ENCODE assay signal across 23 mouse cellular contexts in genomic region chr2:37351671-37352070, GRCm38 (mm10). TPM values are rescaled to one million over a fixed set of nuclear protein-coding genes. Genes with fewer than 3 reads are reported as not detected.
DNase-seq lines count a peak whose midpoint lies in the region; ATAC-seq and TF ChIP-seq lines count a peak whose summit lies in the region.
"Had no signal": no experiment of that assay in that cellular context is flagged by ENCODE, and none has a peak within 500 bp of the region (broad histone marks: within the 10 kb centered on the region; RNA-seq: fewer than 3 reads in every experiment).

No protein-coding gene starts in this region.

- H3K36me3 ChIP-seq in embryonic facial prominence, embryonic 14.5 days (ENCODE audit: control insufficient read depth, insufficient read depth, low read length) = peaks cover 69% of the 10 kb centered on the region
- H3K36me3 ChIP-seq in embryonic facial prominence, embryonic 10.5 days (replicated peaks) = peaks cover 80% of the 10 kb centered on the region

- 87% methylated on average over 7 of the region's 7 CpGs for WGBS in embryonic facial prominence, embryonic 14.5 days
- WGBS in embryonic facial prominence, embryonic 10.5 days = 92% methylated on average over 7 of the region's 7 CpGs

- no peak for TF ChIP-seq CTCF in layer of hippocampus, adult 2 months (conservative IDR thresholded peaks at IDR 0.05)

- peak; percentile 17 for DNase-seq in embryonic facial prominence, embryonic 14.5 days (ENCODE audit: low spot score)
- no peak for DNase-seq in embryonic facial prominence, embryonic 10.5 days (ENCODE audit: low spot score)
- DNase-seq in layer of hippocampus, adult 2 months (ENCODE audit: low spot score in 2 of 2) = peak; percentile 38 to 48
- no peak for DNase-seq in layer of hippocampus, postnatal 25 days (ENCODE audit: extremely low spot score in 1 of 2, low spot score in 1 of 2)
- DNase-seq in kidney, postnatal 36 days = peak; percentile 16 to 53
- peak; percentile 26 to 36 for DNase-seq in right cerebral cortex, postnatal 36 days (ENCODE audit: low spot score in 2 of 2)
- no peak for DNase-seq in lung, postnatal 10 days
- no peak for DNase-seq in lung, postnatal 36 days
- DNase-seq: cerebellum, postnatal 14 days; heart, postnatal 4 days; thymus, postnatal 36 days had no signal

- H3K27ac ChIP-seq in embryonic facial prominence, embryonic 14.5 days (replicated peaks; ENCODE audit: low read depth, low read length) = no peak overlapping the region
- H3K27ac ChIP-seq in embryonic facial prominence, embryonic 10.5 days (replicated peaks) = no peak overlapping the region
- H3K27ac ChIP-seq in layer of hippocampus, adult 2 months = no peak overlapping the region
- H3K27ac ChIP-seq: forebrain, embryonic 12.5 days; stomach, embryonic 15.5 days had no signal

- no peak overlapping the region for H3K4me2 ChIP-seq in embryonic facial prominence, embryonic 14.5 days (ENCODE audit: low read depth, low read length)
- H3K4me2 ChIP-seq: forebrain, embryonic 12.5 days; heart, embryonic 12.5 days; liver, embryonic 11.5 days; midbrain, embryonic 11.5 days; stomach, embryonic 15.5 days had no signal

- no peak overlapping the region for H3K4me3 ChIP-seq in embryonic facial prominence, embryonic 14.5 days (ENCODE audit: low read depth, low read length)
- H3K4me3 ChIP-seq in embryonic facial prominence, embryonic 10.5 days = no peak overlapping the region
- no peak overlapping the region for H3K4me3 ChIP-seq in layer of hippocampus, adult 2 months
- H3K4me3 ChIP-seq: forebrain, embryonic 12.5 days; heart, embryonic 12.5 days; stomach, embryonic 15.5 days had no signal

- no peak overlapping the region for H3K9ac ChIP-seq in embryonic facial prominence, embryonic 14.5 days (ENCODE audit: low read depth, low read length)
- H3K9ac ChIP-seq: forebrain, embryonic 12.5 days; heart, embryonic 12.5 days; stomach, embryonic 15.5 days had no signal

- ATAC-seq in embryonic facial prominence, embryonic 14.5 days (ENCODE audit: low read depth) = no peak
- ATAC-seq: inflammation-experienced regulatory T-cells, adult 6 months had no signal

- no peaks in the 10 kb centered on the region for H3K9me3 ChIP-seq in embryonic facial prominence, embryonic 14.5 days (ENCODE audit: control insufficient read depth, low read length)
- H3K9me3 ChIP-seq in embryonic facial prominence, embryonic 10.5 days = no peaks in the 10 kb centered on the region
- H3K9me3 ChIP-seq: forebrain, embryonic 12.5 days; stomach, embryonic 15.5 days had no signal

- H3K4me1 ChIP-seq in embryonic facial prominence, embryonic 14.5 days (ENCODE audit: control insufficient read depth, insufficient read depth, low read length) = no peaks in the 10 kb centered on the region
- H3K4me1 ChIP-seq in embryonic facial prominence, embryonic 10.5 days = no peaks in the 10 kb centered on the region
- H3K4me1 ChIP-seq: forebrain, embryonic 12.5 days; stomach, embryonic 15.5 days had no signal

- no peaks in the 10 kb centered on the region for H3K27me3 ChIP-seq in embryonic facial prominence, embryonic 14.5 days (replicated peaks; ENCODE audit: control insufficient read depth, insufficient read depth, low read length)
- H3K27me3 ChIP-seq in embryonic facial prominence, embryonic 10.5 days (replicated peaks; ENCODE audit: low read depth, poor library complexity, severe bottlenecking) = no peaks in the 10 kb centered on the region
- H3K27me3 ChIP-seq: forebrain, embryonic 12.5 days; heart, embryonic 12.5 days; stomach, embryonic 15.5 days had no signal

RNA-seq across cellular contexts. Expression of gene Pdcl, which starts 7.5 kb away (rescaled TPM):
- 41.2 and 47.0 TPM in 2 replicates for polyA plus RNA-seq in embryonic facial prominence, embryonic 14.5 days (2014; fragmentation: Nextera tagmentation; extraction: Ambion mirVana)
- polyA plus RNA-seq in embryonic facial prominence, embryonic 10.5 days (2016; fragmentation: Nextera tagmentation; extraction: Ambion mirVana) = 51.3 and 51.6 TPM in 2 replicates
- total RNA-seq in layer of hippocampus, adult 2 months (2021) = 10 to 100 TPM; 26.1 to 31.3 TPM
- 10 to 100 TPM; 27.0 to 28.4 TPM for total RNA-seq in layer of hippocampus, postnatal 25 days (2021)

RNA-seq across cellular contexts. Expression of gene Olfr368, which starts 25.4 kb away (rescaled TPM):
- polyA plus RNA-seq in embryonic facial prominence, embryonic 14.5 days (2014; fragmentation: Nextera tagmentation; extraction: Ambion mirVana) = 0.29 TPM in 1 of 2 replicates, not detected in the other
- not detected in 2 replicates for polyA plus RNA-seq in embryonic facial prominence, embryonic 10.5 days (2016; fragmentation: Nextera tagmentation; extraction: Ambion mirVana)
- not detected for total RNA-seq in layer of hippocampus, adult 2 months (2021)
- total RNA-seq in layer of hippocampus, postnatal 25 days (2021) = not detected
- total RNA-seq: adrenal gland, adult 18-20 months; gastrocnemius, adult 8-10 months; heart, postnatal 4 days; layer of hippocampus, postnatal 36 days had no signal
- polyA plus RNA-seq: embryonic facial prominence, embryonic 11.5 days; forebrain, embryonic 12.5 days; heart, embryonic 12.5 days; inflammation-experienced regulatory T-cells, adult 6 months; liver, embryonic 11.5 days; lung, embryonic 16.5 days; midbrain, embryonic 11.5 days; small intestine, adult 2 months; stomach, embryonic 15.5 days had no signal

Comparison
In these comparisons a context has a peak if more than half of its experiments do, and no peak if none do; other contexts are left out.
1. DNase-seq: peak in embryonic facial prominence, embryonic 14.5 days (single experiment), layer of hippocampus, adult 2 months (2 of 2), kidney, postnatal 36 days (2 of 2) and right cerebral cortex, postnatal 36 days (2 of 2); none in embryonic facial prominence, embryonic 10.5 days (single experiment), layer of hippocampus, postnatal 25 days (0 of 2), lung, postnatal 10 days (single experiment) and lung, postnatal 36 days (single experiment).